Mouse (Mus musculus): ENCODE results near the gene Trim71.
A peak's percentile ranks its signal among the peaks of the same experiment; 100 is the strongest.

Gene Trim71

GRCm38 (mm10) chr9:114557086-114557485, 7.1 kb downstream of the Trim71 start:
- DNase-seq (ENCODE audit: low read depth) = no peak

DNA sequence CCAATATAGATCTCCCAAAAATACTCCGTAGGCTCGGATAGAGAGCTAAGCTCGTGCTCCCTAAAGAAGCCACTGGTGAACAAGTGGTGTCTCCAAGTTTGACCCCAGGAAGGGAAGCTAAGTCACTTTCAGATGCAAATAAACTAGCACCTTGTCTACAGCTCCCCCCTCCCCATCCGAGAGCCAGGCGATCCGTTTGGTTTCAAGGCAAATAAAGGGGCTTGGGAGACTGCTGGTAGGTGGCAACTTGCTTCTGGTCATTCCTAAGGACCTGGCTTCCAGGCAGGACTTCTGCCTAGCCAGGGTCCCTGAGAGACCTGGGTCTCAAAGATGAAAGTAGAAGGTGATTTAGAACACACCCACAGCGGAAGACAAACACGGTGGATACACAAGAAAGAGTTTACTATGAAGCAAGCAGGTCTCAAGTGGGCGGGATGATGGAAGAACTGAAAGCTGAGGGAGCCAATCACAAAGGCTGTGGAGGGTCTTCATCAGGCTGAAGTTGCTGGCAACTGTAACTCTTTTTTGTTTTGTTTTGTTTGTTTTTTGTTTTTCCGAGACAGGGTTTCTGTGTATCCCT, 7.8 kb downstream of the Trim71 start:
- no peak for DNase-seq (ENCODE audit: low read depth)

GRCm38 (mm10) chr9:114554355-114554979, 9.7 kb downstream of the Trim71 start:
- no peak for DNase-seq (ENCODE audit: low read depth)

DNA sequence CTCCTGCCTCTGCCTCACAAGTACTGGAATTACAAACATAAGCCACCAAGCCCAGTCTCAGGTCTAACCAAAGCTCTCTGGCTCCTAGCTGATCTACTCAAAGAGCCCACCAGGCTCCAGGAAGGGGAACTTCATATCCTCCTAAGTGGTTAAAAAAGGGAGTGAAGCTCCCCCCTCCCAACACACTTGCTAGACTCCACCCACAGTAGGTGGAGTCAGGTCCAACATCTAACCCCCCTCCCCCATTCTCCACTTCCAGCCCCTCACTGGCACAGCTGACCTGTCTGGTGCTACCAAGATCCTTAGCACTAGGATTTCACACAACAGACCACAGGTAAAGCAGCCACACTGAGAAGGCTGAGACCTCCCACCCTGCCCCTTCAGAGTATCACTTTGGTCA, 10.3 kb downstream of the Trim71 start:
- DNase-seq (ENCODE audit: low read depth) = no peak

GRCm38 (mm10) chr9:114550033-114550432, 14.1 kb downstream of the Trim71 start:
- DNase-seq (ENCODE audit: low read depth) = no peak

- DNase-seq (ENCODE audit: low read depth) = no peak
Measured at GRCm38 (mm10) chr9:114549117-114549516, 15.1 kb downstream of the Trim71 start.

DNA sequence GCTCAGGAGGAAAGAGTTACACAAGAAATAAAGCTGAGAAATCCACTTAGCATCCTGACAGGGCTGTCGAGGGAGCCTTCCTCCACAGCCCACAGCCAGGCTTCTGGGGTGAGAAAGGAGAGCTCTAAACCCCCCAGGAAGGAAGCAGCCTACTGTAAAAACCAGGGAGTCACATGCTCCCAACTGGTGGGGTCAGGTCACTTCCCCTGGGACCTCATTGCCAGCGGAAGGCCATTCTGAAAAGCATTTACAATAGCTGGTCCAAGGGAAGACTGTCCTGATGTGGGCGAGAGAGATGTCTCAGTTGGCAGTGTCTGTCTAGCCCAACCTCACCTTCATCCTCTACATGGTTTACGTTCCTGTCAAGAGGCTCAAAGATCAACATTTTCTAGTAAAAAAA, 15.7 kb downstream of the Trim71 start:
- DNase-seq (ENCODE audit: low read depth) = no peak

- DNase-seq (ENCODE audit: low read depth) = no peak
Measured at GRCm38 (mm10) chr9:114547643-114548077, 16.5 kb downstream of the Trim71 start.

DNA sequence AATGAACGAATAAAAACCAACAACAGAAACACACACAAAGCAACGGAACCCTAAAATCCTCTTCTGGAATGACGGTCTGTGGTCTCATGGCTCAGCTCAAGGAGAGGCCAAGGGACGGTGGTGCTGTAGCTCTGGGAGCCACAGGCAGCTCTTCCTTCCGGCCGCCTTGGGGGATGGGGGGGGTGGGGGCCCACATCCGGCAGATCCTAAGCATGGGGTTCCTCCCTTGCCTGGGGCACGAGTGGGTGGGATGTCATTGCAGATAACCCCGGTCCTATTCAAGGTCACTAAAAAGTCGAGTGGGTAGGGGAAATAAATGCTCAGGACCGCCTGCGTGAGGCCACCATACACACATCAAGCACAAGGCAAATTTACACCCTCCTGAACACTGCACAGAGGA, 17.4 kb downstream of the Trim71 start:
- peak; percentile 62 for DNase-seq (ENCODE audit: low read depth)

DNA sequence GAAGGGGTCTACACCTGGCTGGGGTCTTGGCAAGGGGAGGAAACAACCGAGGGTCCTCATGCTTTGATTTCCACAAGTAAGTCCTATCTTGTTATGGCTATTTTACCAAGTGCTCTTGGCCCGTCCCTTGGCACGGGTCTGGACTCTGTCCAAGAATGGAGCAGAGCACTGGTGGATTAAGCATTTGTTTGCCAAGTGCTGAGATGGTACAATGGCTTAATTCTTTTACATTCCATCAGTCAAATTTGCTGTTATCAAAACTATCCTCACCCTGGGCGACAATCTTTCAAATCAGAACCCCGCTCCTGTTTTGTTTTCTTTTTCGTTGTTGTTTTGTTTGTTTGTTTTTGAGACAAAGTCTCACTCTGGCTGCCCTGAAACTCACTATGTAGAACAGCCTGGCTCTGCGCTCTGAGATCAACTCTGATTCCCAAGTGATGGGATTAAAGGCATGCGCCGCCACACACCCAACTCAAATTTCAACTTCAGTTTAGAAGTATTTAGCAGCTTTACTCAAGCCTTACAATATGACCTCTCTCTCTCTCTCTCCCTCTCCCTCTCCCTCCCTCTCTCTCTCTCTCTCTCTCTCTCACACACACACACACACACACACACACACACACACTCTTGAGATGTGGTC, 19.3 kb downstream of the Trim71 start:
- no peak for DNase-seq (ENCODE audit: low read depth)

DNA sequence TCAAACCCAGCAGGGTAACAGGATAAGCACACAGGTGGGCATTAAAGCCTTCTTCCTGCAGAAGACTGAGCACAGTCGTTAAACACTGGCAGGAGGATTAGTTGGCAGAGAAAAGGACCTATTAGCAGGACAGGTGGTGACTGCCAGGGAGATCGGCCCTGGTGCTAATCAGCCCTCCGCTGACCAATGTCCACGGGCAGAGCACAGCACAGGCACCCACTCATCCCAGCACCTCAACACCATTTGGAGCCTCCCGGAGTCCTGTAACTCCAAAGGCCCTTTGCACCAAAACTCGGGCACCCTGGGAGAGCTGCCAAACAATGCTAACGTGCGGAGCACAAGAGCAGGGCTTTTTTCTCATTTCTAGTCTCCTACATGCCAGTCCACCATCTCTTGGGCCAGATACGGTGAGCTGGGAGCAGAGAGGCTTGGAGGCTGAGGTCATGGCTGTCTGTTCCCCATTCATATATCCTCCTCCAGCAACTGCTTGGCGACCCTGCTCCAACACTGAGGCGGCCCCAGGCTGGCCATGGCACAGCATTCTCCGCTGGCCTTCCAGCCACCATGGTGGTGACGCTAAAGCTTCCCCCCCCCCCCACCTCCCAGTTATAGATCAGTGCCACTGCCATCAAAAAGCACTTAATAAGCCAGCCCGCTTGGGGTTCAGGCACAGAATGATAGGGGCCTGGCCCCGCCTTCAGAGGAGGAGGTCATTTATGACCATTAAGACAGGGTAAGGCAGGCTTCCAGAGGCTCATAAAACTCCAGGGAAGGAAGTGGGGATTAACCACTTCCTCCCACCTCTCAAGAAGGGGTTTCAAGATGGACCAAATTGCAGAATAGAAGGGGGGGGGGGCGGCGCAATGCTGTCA, 20.1 kb downstream of the Trim71 start:
- no peak for DNase-seq (ENCODE audit: low read depth)

DNA sequence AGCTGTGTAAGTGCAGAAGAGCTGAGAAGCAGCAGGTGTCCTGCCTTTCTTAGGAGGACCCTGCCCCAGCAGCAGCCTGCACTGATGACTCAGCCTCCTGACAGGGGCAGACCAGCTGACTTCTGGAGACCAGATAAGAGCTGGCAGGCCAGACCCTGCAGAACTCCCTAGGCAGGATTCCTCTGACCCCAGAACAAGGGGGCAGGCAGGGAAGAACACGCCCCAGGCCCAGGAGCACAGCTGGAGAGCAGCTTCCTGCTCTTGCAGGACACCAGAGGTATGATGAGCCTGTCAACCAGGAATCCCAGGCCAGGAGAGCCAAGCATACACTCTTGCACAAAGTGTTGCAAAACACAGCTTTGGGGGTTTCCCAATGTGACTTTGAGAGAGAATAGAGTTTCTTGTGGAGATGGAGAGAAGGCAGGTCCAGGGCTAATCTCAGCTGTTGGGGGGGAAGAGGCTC, 22.9 kb downstream of the Trim71 start:
- DNase-seq (ENCODE audit: low read depth) = no peak

DNA sequence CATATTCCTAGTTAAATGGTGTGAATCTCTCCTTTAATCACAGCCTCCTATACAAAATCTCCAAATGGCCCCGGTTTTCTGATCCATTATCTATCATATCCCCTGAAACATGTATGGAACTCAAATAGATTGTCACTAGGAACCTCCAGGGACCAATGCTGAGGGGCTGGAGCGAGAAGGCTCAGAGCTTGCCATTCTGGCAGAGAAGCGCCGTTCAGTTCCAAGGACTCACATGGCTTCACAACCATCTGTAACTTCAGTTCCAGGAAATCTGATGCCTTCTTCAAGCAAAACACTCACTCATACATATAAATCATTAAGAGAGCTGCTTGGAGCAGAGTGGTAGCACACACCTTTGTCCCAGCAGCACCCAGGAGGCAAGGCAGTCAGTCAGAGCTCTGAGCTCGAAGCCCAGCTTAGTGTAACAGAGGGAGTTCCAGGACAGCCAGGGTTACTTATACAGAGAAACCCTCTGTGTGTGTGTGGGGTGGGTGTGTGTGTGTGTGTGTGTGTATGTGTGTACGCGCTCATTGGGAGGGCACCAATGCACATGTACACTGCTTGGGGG, 25.1 kb downstream of the Trim71 start:
- no peak for DNase-seq (ENCODE audit: low read depth)

DNA sequence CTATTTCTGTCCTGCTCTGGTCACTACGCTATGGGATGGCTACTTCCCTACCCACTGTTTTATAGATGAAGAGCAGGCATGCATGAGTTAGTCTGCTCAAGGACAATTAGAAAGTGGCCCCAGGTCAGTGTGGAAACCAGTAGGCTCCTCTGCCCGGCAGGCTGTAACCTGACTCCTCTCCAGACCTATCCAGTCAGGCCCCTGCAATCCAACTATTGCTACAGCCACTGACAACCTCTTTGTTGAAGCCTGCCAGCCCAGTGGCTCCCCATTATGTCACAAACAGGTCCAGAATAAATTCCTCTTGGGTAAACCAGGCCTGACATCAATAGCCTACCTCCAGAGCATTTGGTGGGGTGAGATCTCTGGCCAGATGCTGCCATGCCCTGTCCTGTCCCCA, 27.5 kb downstream of the Trim71 start:
- no peak for DNase-seq (ENCODE audit: low read depth)

DNA sequence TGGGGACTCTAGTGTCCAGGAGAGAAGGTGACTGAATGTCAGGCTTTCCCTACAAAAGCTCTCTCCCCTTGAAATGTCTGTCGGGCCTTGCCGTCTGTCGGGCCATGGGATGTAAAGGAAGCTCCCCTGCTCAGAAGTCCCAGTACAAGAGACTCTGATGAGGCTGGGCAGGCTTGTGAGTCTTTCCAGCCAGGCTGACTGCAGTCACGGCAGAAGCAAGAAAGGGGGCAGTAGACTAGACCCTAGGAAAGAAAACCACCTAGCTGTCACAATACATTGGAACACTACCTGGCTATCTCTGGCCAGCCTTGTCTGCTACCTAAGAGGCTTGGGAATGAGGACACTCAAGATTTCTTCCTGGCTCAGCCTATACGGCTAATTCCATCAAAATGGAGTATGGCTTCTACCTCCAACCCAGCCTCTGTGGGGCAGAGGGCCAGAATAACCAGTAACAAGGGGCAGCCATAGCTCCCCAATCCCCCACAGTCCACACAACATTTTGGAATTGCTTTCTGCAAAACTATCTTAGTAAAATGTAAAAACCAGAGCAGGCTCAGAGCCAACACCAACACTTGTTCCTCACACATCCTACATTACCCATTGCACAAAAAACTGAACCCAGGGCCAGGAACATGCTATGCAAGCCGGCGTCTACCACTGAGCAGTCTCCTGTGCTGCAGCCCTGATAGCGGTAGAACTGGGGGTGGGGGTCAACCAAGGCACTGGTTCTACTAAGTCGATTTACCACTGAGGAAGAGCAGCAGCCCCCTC, 29.2 kb downstream of the Trim71 start:
- no peak for DNase-seq (ENCODE audit: low read depth)

DNA sequence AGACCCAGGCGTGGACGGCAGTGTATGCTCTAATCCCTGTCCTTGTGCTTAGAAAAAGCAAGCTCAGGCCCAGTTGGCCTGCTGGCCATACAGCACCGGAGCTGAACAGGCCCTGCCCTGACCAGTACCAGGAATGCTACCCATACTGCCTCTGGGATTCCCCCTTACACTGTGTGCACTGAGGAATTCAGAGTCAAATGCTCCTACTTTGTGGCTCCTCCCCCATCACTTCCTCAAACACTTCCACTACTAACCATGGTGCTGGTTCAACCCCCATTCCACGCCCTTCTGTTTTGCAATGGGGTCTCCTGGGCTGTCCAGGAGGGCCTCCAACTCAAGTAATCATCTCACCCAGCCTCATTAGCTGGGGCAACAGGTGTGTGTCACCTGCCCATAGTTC, 30.3 kb downstream of the Trim71 start:
- DNase-seq (ENCODE audit: low read depth) = no peak

- DNase-seq (ENCODE audit: low read depth) = no peak
Measured at GRCm38 (mm10) chr9:114531276-114531675, 32.9 kb downstream of the Trim71 start.

GRCm38 (mm10) chr9:114528680-114529048, 35.5 kb downstream of the Trim71 start:
- no peak for DNase-seq (ENCODE audit: low read depth)

DNA sequence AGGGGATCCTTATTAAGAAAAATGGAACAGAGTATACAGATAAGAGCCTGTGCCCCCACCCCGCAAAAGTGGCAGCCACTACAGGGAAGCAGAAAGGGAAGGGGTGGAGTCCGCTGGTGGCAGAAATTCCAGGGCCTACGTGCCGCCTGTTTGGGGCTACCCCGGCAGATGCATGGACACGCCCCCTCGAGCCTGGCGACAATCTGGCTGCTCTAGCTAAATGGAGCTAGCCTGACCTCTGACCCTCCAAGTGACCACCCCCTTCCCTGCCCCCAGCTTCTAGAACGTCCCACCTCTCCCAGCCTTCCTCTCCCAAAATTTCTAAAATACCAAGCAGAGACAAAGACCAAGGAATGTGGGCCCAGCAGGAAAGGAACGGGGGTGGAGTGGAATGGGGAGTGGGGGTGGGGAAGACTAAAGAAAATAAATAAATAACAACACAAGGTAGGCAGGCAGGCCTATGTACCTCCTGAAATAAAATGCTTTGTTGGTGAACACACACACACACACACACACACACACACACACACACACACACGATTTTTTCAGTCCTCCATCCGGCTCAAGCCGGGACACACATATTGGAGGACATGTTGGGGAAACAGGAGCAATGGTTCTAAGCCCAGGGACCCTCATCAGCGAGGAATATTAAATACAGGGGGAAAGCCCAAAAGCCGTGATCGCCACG, 36.0 kb downstream of the Trim71 start:
- no peak for DNase-seq (ENCODE audit: low read depth)

GRCm38 (mm10) chr9:114527085-114527484, 37.1 kb downstream of the Trim71 start:
- DNase-seq (ENCODE audit: low read depth) = peak; percentile 72

- no peak for DNase-seq (ENCODE audit: low read depth)
Measured at GRCm38 (mm10) chr9:114526581-114526980, 37.6 kb downstream of the Trim71 start.
